9 mouse cellular contexts compared by ENCODE assay signal in the genomic region with DNA sequence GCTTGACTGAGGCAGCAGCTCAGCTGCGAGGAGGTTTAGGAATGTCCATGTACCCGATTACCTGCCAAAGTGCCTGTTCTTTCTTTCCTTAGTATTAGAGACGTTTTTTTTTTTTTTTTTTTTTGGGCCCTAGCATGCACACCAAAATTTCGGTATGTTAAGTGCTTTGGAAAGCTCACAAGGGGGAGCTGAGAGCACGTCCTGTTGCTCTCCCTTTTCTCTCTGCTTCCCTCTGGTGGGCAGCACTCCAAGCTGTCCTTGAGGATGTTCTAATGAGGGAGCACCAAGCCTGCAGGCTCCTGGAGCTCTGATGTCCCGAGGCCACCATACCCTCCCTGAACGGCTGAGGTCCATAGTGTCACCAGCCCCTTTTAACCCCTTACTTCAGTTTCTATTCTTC. TPM values are rescaled to one million over a fixed set of nuclear protein-coding genes. Genes with fewer than 3 reads are reported as not detected.
DNase-seq lines count a peak whose midpoint lies in the region; ATAC-seq and TF ChIP-seq lines count a peak whose summit lies in the region.
"Had no signal": no experiment of that assay in that cellular context is flagged by ENCODE, and none has a peak within 500 bp of the region (broad histone marks: within the 10 kb centered on the region; RNA-seq: fewer than 3 reads in every experiment).

No protein-coding gene starts in this region.

- H3K36me3 ChIP-seq in hindbrain, embryonic 10.5 days, result peaks cover 67% of the 10 kb centered on the region
- peaks cover 66% of the 10 kb centered on the region for H3K36me3 ChIP-seq in hindbrain, embryonic 13.5 days
- H3K36me3 ChIP-seq in intestine, embryonic 14.5 days (ENCODE audit: control insufficient read depth, insufficient read depth, low read length), result peaks cover 47% of the 10 kb centered on the region
- H3K36me3 ChIP-seq in neural tube, embryonic 11.5 days (ENCODE audit: control insufficient read depth, insufficient read depth, low read length), result no peaks in the 10 kb centered on the region; the same call in 1 of the 2 replicates

- no peak overlapping the region for H3K9ac ChIP-seq in hindbrain, embryonic 13.5 days
- no peak overlapping the region for H3K9ac ChIP-seq in intestine, embryonic 14.5 days (ENCODE audit: low read length)
- H3K9ac ChIP-seq in neural tube, embryonic 11.5 days (ENCODE audit: low read length), result no peak overlapping the region

- TF ChIP-seq POLR2A in brain, embryonic 14.5 days (IDR thresholded peaks at IDR 0.05; ENCODE audit: borderline replicate concordance, extremely low read depth, insufficient read depth, insufficient read length, poor library complexity, severe bottlenecking), result no peak

- peak; percentile 79 for TF ChIP-seq CTCF in brain, embryonic 14.5 days (IDR thresholded peaks at IDR 0.05; ENCODE audit: borderline replicate concordance, extremely low read depth, insufficient read depth, insufficient read length)

- DNase-seq in hindbrain, embryonic 10.5 days (ENCODE audit: low spot score), result peak; percentile 49
- peak; percentile 84 for DNase-seq in brain, embryonic 14.5 days (ENCODE audit: low read depth)
- peak; percentile 29 to 50 for DNase-seq in frontal cortex, postnatal 25 days (ENCODE audit: low spot score in 2 of 2)
- DNase-seq in intestine, embryonic 14.5 days (ENCODE audit: low spot score), result peak; percentile 75
- DNase-seq in left cerebral cortex, postnatal 14 days (ENCODE audit: low spot score in 2 of 2), result peak; percentile 79 to 82
- DNase-seq in neural tube, embryonic 11.5 days (ENCODE audit: low spot score), result peak; percentile 62
- peak; percentile 70 for DNase-seq in testis, postnatal 14 days (ENCODE audit: low spot score)

- no peak overlapping the region for H3K27ac ChIP-seq in hindbrain, embryonic 10.5 days
- no peak overlapping the region for H3K27ac ChIP-seq in hindbrain, embryonic 13.5 days
- no peak overlapping the region for H3K27ac ChIP-seq in intestine, embryonic 14.5 days (ENCODE audit: low read depth)
- H3K27ac ChIP-seq in neural tube, embryonic 11.5 days (ENCODE audit: low read depth, low read length), result no peak overlapping the region

- H3K27me3 ChIP-seq in hindbrain, embryonic 10.5 days (ENCODE audit: insufficient read depth, poor library complexity, severe bottlenecking), result no peaks in the 10 kb centered on the region
- H3K27me3 ChIP-seq in hindbrain, embryonic 13.5 days, result no peaks in the 10 kb centered on the region
- H3K27me3 ChIP-seq in intestine, embryonic 14.5 days (replicated peaks; ENCODE audit: control insufficient read depth, insufficient read depth, low read length), result no peaks in the 10 kb centered on the region
- no peaks in the 10 kb centered on the region for H3K27me3 ChIP-seq in neural tube, embryonic 11.5 days (ENCODE audit: control insufficient read depth, insufficient read depth, low read length)

- peaks cover 16% of the 10 kb centered on the region for H3K4me1 ChIP-seq in hindbrain, embryonic 10.5 days (replicated peaks)
- peaks cover 10% of the 10 kb centered on the region for H3K4me1 ChIP-seq in hindbrain, embryonic 13.5 days (replicated peaks)
- peaks cover 21% of the 10 kb centered on the region for H3K4me1 ChIP-seq in intestine, embryonic 14.5 days (replicated peaks; ENCODE audit: control insufficient read depth, insufficient read depth, low read length)
- peaks cover 5% of the 10 kb centered on the region for H3K4me1 ChIP-seq in neural tube, embryonic 11.5 days (ENCODE audit: control insufficient read depth, insufficient read depth, low read length)

- no peaks in the 10 kb centered on the region for H3K9me3 ChIP-seq in hindbrain, embryonic 10.5 days
- no peaks in the 10 kb centered on the region for H3K9me3 ChIP-seq in hindbrain, embryonic 13.5 days
- no peaks in the 10 kb centered on the region for H3K9me3 ChIP-seq in intestine, embryonic 14.5 days (ENCODE audit: control insufficient read depth, low read length)
- H3K9me3 ChIP-seq in neural tube, embryonic 11.5 days (ENCODE audit: control insufficient read depth, low read length), result no peaks in the 10 kb centered on the region

- H3K4me3 ChIP-seq in hindbrain, embryonic 10.5 days, result no peak overlapping the region
- H3K4me3 ChIP-seq in hindbrain, embryonic 13.5 days, result no peak overlapping the region
- H3K4me3 ChIP-seq in intestine, embryonic 14.5 days (ENCODE audit: low read depth, low read length), result no peak overlapping the region
- no peak overlapping the region for H3K4me3 ChIP-seq in neural tube, embryonic 11.5 days (ENCODE audit: low read depth, low read length)
- H3K4me3 ChIP-seq: myocyte had no signal

- 34% methylated on average over 7 of the region's 7 CpGs for WGBS in hindbrain, embryonic 10.5 days
- WGBS in hindbrain, embryonic 13.5 days, result 41% methylated on average over 7 of the region's 7 CpGs
- WGBS in intestine, embryonic 14.5 days, result 28% methylated on average over 7 of the region's 7 CpGs
- 38% methylated on average over 6 of the region's 7 CpGs for WGBS in neural tube, embryonic 11.5 days

- ATAC-seq in hindbrain, embryonic 13.5 days (ENCODE audit: low FRiP score), result no peak
- no peak for ATAC-seq in intestine, embryonic 14.5 days (replicated peaks; ENCODE audit: low FRiP score, low TSS enrichment, low read depth)
- ATAC-seq in neural tube, embryonic 11.5 days (ENCODE audit: insufficient read depth, low FRiP score, low TSS enrichment), result no peak

- no peak overlapping the region for H3K4me2 ChIP-seq in hindbrain, embryonic 13.5 days
- no peak overlapping the region for H3K4me2 ChIP-seq in intestine, embryonic 14.5 days (ENCODE audit: low read length)
- no peak overlapping the region for H3K4me2 ChIP-seq in neural tube, embryonic 11.5 days (ENCODE audit: low read depth)

- intact Hi-C loops in left cerebral cortex, postnatal 14 days (cut with DNase I), result loop anchor here (5.0 kb wide), 2 partner anchors 61 to 106 kb away; no protein-coding TSS in a partner anchor

RNA-seq across cellular contexts. Expression of a gene that starts 52.3 kb away (rescaled TPM):
- polyA plus RNA-seq in hindbrain, embryonic 10.5 days (2016; fragmentation: Nextera tagmentation; extraction: Ambion mirVana), result 8.1 and 10.1 TPM in 2 replicates
- polyA plus RNA-seq in hindbrain, embryonic 13.5 days (2015; fragmentation: Nextera tagmentation; extraction: Ambion mirVana), result 14.3 and 16.5 TPM in 2 replicates
- polyA plus RNA-seq in brain, embryonic 14.5 days (2012; rRNA removed), result 13.0 and 18.1 TPM in 2 replicates
- polyA plus RNA-seq in intestine, embryonic 14.5 days (2014; fragmentation: Nextera tagmentation; extraction: Ambion mirVana), result 19.6 and 19.8 TPM in 2 replicates
- 10 to 100 TPM; 12.5 to 13.4 TPM for total RNA-seq in left cerebral cortex, postnatal 14 days (2021)
- 11.8 and 11.9 TPM in 2 replicates for polyA plus RNA-seq in neural tube, embryonic 11.5 days (2014; fragmentation: Nextera tagmentation; extraction: Ambion mirVana)
